Mouse (Mus musculus): Measurements from ENCODE around the gene Aff3. TPM values are rescaled to one million over a fixed set of nuclear protein-coding genes. Genes with fewer than 3 reads are reported as not detected.

Gene Aff3
- total and polyA plus RNA-seq, 2 experiments from 2014 or later, result 23.1 to 55.6 TPM

GRCm38 (mm10) chr1:38548671-38549661 lies 115.8 kb downstream of the Aff3 start:
- H3K9me3 ChIP-seq (ENCODE audit: low read length), result no peaks in the 10 kb centered on the region
- H3K36me3 ChIP-seq (ENCODE audit: insufficient read depth, low read length), result no peaks in the 10 kb centered on the region
- DNase-seq (ENCODE audit: low spot score), result no peak
- H3K27me3 ChIP-seq (ENCODE audit: insufficient read depth, low read length), result no peaks in the 10 kb centered on the region
- no peak overlapping the region for H3K27ac ChIP-seq
- WGBS, result 54% methylated on average over 8 of the region's 8 CpGs
- H3K4me3 ChIP-seq (ENCODE audit: low read length), result no peak overlapping the region
- no peak for ATAC-seq
- peaks cover 17% of the 10 kb centered on the region for H3K4me1 ChIP-seq (ENCODE audit: insufficient read depth, low read length)
- H3K9ac ChIP-seq (replicated peaks; ENCODE audit: low read length), result no peak overlapping the region
- no peak overlapping the region for H3K4me2 ChIP-seq (ENCODE audit: low read depth, low read length)
- no peak for TF ChIP-seq CTCF (IDR thresholded peaks at IDR 0.05; ENCODE audit: low read depth)

GRCm38 (mm10) chr1:38547685-38548084 lies 117.1 kb downstream of the Aff3 start:
- TF ChIP-seq CTCF (IDR thresholded peaks at IDR 0.05; ENCODE audit: low read depth), result no peak
- DNase-seq (ENCODE audit: low spot score), result no peak
- no peak overlapping the region for H3K9ac ChIP-seq (replicated peaks; ENCODE audit: low read length)
- 87% methylated on average over 9 of the region's 9 CpGs for WGBS
- no peak for ATAC-seq
- H3K4me2 ChIP-seq (ENCODE audit: low read depth, low read length), result no peak overlapping the region
- no peaks in the 10 kb centered on the region for H3K27me3 ChIP-seq (ENCODE audit: insufficient read depth, low read length)
- H3K4me3 ChIP-seq (ENCODE audit: low read length), result no peak overlapping the region
- no peaks in the 10 kb centered on the region for H3K9me3 ChIP-seq (ENCODE audit: low read length)
- peaks cover 17% of the 10 kb centered on the region for H3K4me1 ChIP-seq (ENCODE audit: insufficient read depth, low read length)
- H3K27ac ChIP-seq, result no peak overlapping the region
- H3K36me3 ChIP-seq (ENCODE audit: insufficient read depth, low read length), result no peaks in the 10 kb centered on the region

GRCm38 (mm10) chr1:38546696-38547095 lies 118.1 kb downstream of the Aff3 start:
- DNase-seq (ENCODE audit: low spot score) (no peak), ATAC-seq (peak; percentile 33; the same call in 1 of the 2 replicates)
- Histone ChIP-seq H3K4me3 (ENCODE audit: low read length) (no peak overlapping the region), H3K27me3 (ENCODE audit: insufficient read depth, low read length) (no peaks in the 10 kb centered on the region), H3K4me2 (ENCODE audit: low read depth, low read length) (no peak overlapping the region), H3K9me3 (ENCODE audit: low read length) (no peaks in the 10 kb centered on the region), H3K4me1 (ENCODE audit: insufficient read depth, low read length) (peaks cover 17% of the 10 kb centered on the region), H3K9ac (replicated peaks; ENCODE audit: low read length) (no peak overlapping the region), H3K36me3 (ENCODE audit: insufficient read depth, low read length) (no peaks in the 10 kb centered on the region), H3K27ac (no peak overlapping the region)
- TF ChIP-seq CTCF (IDR thresholded peaks at IDR 0.05; ENCODE audit: low read depth), result no peak
- WGBS, result 45% methylated on average over 7 of the region's 7 CpGs

GRCm38 (mm10) chr1:38545282-38545945 lies 119.3 kb downstream of the Aff3 start:
- peak; percentile 58 for DNase-seq (ENCODE audit: low spot score)

GRCm38 (mm10) chr1:38544501-38544900 lies 120.3 kb downstream of the Aff3 start:
- no peaks in the 10 kb centered on the region for H3K27me3 ChIP-seq (ENCODE audit: insufficient read depth, low read length)
- 26% methylated on average over 3 of the region's 3 CpGs for WGBS
- no peak overlapping the region for H3K4me3 ChIP-seq (ENCODE audit: low read length)
- H3K9me3 ChIP-seq (ENCODE audit: low read length), result no peaks in the 10 kb centered on the region
- no peak overlapping the region for H3K4me2 ChIP-seq (ENCODE audit: low read depth, low read length)
- no peaks in the 10 kb centered on the region for H3K36me3 ChIP-seq (ENCODE audit: insufficient read depth, low read length)
- DNase-seq (ENCODE audit: low spot score) (no peak), ATAC-seq (no peak)
- H3K9ac ChIP-seq (replicated peaks; ENCODE audit: low read length), result no peak overlapping the region
- no peak for TF ChIP-seq CTCF (IDR thresholded peaks at IDR 0.05; ENCODE audit: low read depth)
- H3K27ac ChIP-seq, result no peak overlapping the region
- peaks cover 17% of the 10 kb centered on the region for H3K4me1 ChIP-seq (ENCODE audit: insufficient read depth, low read length)

More at GRCm38 (mm10) chr1:38545282-38545945, 119.3 kb downstream of the Aff3 start:
- H3K9ac ChIP-seq (replicated peaks; ENCODE audit: low read length), result no peak overlapping the region
- 0 out of 2 replicates have a peak, but pooled peaks have one; percentile 44 for ATAC-seq
- no peaks in the 10 kb centered on the region for H3K27me3 ChIP-seq (ENCODE audit: insufficient read depth, low read length)
- no peaks in the 10 kb centered on the region for H3K36me3 ChIP-seq (ENCODE audit: insufficient read depth, low read length)
- H3K27ac ChIP-seq, result no peak overlapping the region; the same call in 1 of the 2 replicates
- peaks cover 17% of the 10 kb centered on the region for H3K4me1 ChIP-seq (ENCODE audit: insufficient read depth, low read length)
- no peaks in the 10 kb centered on the region for H3K9me3 ChIP-seq (ENCODE audit: low read length)
- no peak for TF ChIP-seq CTCF (IDR thresholded peaks at IDR 0.05; ENCODE audit: low read depth)
- no peak overlapping the region for H3K4me3 ChIP-seq (ENCODE audit: low read length)
- WGBS, result 26% methylated on average over 12 of the region's 12 CpGs
- 0 out of 2 replicates have a peak overlapping the region, but pooled peaks have one; percentile 10 for H3K4me2 ChIP-seq (ENCODE audit: low read depth, low read length)

- H3K4me2 ChIP-seq (ENCODE audit: low read depth, low read length), result no peak overlapping the region
- peaks cover 10% of the 10 kb centered on the region for H3K4me1 ChIP-seq (ENCODE audit: insufficient read depth, low read length)
- WGBS, result 66% methylated on average over 4 of the region's 4 CpGs
- ATAC-seq (no peak), DNase-seq (ENCODE audit: low spot score) (no peak)
- no peaks in the 10 kb centered on the region for H3K27me3 ChIP-seq (ENCODE audit: insufficient read depth, low read length)
- H3K9me3 ChIP-seq (ENCODE audit: low read length), result no peaks in the 10 kb centered on the region
- no peak overlapping the region for H3K27ac ChIP-seq
- H3K9ac ChIP-seq (replicated peaks; ENCODE audit: low read length), result no peak overlapping the region
- no peaks in the 10 kb centered on the region for H3K36me3 ChIP-seq (ENCODE audit: insufficient read depth, low read length)
- no peak overlapping the region for H3K4me3 ChIP-seq (ENCODE audit: low read length)
- no peak for TF ChIP-seq CTCF (IDR thresholded peaks at IDR 0.05; ENCODE audit: low read depth)
Observed at GRCm38 (mm10) chr1:38541536-38541935, 123.2 kb downstream of the Aff3 start.

All from hindbrain, postnatal 0 days (tissue).